Mouse (Mus musculus) liver, embryonic 14.5 days (tissue): Measurements from ENCODE around the gene Zfp688.

ENCODE experiments used
- CTCF ChIP-seq: IDR thresholded peaks from 2 replicates; pipeline ENCODE4 v1.5.1; 2016; ENCODE audit warnings: antibody characterized with exemption, low read depth, control low read depth
- EP300 ChIP-seq: IDR thresholded peaks from 2 replicates; pipeline ENCODE4 v1.6.1; 2016; ENCODE audit warnings: antibody characterized with exemption, low read depth

DNA sequence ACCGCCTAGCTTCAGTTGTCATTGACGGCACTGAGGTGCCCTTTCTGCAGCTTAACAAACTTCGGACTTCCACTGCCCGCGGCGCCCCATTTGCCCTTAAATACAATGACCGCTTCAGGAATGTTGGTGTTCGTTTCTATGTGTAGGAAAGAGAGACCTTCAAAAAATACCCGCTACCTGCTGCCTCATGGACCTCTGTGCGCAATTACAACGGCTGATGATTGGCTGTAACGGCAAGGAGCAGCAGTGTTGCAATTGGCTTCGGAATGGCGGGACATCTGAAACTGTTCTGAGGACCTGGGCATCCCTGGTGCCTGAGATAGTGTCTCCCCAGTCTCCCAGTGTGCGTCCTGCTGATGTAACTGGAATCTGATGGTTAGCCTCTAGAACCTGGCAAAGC, 379 bp upstream of the Zfp688 start:
- no peak for TF ChIP-seq CTCF
- no peak for TF ChIP-seq EP300
